Mouse (Mus musculus) cortical plate, adult 2 months (tissue): Measurements from ENCODE around the gene Elf2.

ENCODE experiments used
- CTCF ChIP-seq: fragments of 200-500 bp; IDR thresholded peaks from 2 replicates; pipeline ENCODE4 v1.5.1; 2011; ENCODE audit warnings: mild to moderate bottlenecking, control low read depth, low read length; ENCODE audit not compliant: insufficient read depth; ENCODE audit errors: extremely low read depth
- POLR2A ChIP-seq: fragments of 200-500 bp; IDR thresholded peaks from 2 replicates; pipeline ENCODE4 v1.6.1; 2011; ENCODE audit warnings: mild to moderate bottlenecking, low read length, control low read depth; ENCODE audit not compliant: insufficient read depth; ENCODE audit errors: extremely low read depth

GRCm38 (mm10) chr3:51234752-51235055, 105.8 kb downstream of the Elf2 start:
- TF ChIP-seq CTCF (no peak), POLR2A (no peak)
